Mouse (Mus musculus) layer of hippocampus, postnatal 25 days (tissue): ENCODE measurements around the gene Clec14a. TPM values are rescaled to one million over a fixed set of nuclear protein-coding genes. Genes with fewer than 3 reads are reported as not detected.
"Not testable (repeated sequence)": the region's sequence is repeated elsewhere in the genome, so short reads cannot be mapped to it uniquely, and the experiment has no call there.

ENCODE experiments used
- DNase-seq, 2 experiments: peaks; one replicate each; pipeline ENCODE4 v3.0.0; 2022; ENCODE audit warnings: mixed read lengths in 2 of 2, low spot score in 1 of 2; ENCODE audit errors: extremely low spot score in 1 of 2
- total RNA-seq, 2 experiments: library from RNA; stranded (reverse); gene quantifications; 2 replicates each; pipeline ENCODE4 v1.2.3; 2021

Clec14a gene
- 1 to 10 TPM; 2.2 to 3.7 TPM for total RNA-seq

DNA sequence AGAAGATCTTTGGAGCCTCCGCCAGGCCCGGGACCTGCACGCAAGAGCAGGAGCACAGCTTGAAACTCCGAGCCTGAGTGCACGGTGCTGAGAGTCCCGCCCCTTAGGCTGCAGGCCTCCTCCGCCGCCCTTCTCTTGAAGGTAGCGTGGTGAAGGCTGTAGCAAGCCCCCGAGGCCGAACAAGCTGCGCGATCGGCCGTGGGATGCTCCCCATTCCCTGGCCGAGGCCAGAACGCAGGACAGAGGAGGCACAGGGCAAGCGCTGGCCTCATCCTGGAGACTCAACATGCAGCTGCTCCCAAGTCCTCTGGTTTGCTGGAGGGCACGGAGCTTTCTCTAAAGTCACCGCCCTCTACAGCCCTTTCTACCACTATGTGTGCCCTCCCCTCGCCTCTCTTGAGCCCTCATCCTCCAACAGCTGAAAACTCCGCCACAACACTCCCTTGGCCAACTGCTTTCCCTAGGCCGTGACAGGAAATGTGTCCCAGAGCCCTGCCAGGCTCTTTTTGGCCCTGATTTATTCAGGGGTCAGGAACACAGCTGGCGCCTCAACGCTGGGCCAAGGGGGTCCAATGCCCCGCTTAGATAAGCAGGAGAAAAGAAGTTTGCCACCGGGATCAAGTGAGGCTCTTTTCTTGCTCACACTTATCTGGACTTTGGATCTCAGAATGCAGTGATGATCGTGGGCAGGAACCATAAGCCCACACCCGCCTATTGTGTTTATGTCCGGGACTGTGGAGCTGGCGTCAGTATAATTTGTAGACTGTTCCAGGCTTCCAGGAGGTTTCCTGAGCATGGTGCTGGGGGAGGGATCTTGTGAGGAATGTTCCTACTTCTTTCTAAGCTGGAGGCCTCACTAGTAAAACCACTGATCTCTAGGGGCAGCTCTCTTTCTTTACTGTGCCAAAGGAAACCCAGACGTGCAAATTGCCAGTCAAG lies at the start of gene Clec14a:
TSS of gene Clec14a (minus strand) at position 728 of the 939 bp plus-strand sequence.
- DNase-seq, result peak in 1 of 2 experiments; percentile 9

DNA sequence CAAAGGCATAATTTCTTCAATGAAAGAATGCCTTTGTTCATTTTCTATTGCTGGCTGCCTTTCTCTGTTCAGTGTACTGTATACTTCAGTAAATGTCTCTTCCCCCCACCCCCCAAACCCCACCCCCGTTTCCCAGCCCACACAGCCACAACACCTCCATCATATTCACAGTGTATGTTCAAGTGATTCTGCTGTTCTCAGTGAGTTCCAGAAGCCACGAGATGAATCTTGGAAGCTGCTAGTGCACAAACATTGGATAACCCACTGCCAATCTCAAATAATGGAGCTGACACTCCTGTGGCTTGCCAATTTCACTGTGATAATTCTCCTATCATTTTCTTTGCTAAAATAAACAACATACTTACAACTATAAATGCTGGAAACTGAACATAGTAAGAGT lies 38.7 kb upstream of the Clec14a start:
- DNase-seq, result no peak

DNA sequence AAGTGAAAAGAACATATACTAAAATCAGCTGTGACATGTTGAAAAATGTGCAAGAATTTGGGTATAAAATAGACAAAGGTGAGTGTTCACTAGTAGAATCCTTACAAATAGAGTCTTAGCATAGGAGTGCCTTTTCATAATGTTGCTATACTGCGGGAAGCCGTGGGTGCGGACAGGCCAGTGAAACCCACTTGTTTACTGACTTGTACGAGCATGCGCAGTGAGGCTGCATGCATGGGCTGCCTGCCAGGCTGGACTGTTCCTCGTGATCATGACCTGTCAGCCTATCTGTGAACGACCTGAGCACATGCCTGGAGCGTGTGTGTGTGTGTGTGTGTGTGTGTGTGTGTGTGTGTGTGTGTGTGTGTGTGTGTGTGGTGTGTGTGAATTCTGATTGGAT lies 37.3 kb upstream of the Clec14a start:
- not testable (repeated sequence) for DNase-seq

DNA sequence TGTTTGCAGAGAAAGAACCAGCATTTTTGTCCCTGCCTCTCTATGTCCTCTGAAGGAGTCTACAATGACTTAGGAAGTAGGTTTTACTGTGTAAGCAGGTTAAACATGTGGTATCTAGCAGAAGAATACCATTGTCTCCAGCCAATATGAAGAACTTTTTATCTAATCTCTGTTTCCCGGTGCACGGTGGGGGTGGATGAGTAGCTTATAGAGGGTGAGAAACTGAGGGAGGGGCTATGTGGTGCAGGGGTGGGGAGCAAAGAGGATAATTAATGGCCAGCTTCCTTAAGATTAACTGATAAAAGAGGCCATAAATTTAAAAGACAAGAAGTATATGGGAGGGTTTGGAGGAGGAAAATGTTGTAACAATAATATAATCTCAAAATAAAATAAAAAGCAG lies 36.5 kb upstream of the Clec14a start:
- DNase-seq, result no peak

DNA sequence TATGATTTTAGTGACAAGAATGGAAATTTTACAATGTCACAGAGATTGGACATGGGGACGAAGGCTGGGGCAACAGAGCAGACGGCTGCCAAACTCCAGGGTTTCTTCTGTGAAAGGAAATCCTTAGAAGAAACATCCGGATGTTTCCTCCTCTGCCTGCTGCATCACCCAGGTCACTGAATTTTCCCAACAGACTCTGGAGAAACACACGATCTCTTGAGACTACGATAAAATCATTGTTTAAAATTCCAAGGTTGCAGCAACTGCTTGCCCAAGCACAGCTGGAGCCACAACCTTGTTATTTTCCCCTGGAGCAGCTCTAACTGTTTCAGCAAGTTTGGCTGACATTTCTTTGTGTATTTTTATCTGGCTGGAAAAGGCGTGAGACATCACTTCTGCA lies 27.9 kb upstream of the Clec14a start:
- no peak for DNase-seq

DNA sequence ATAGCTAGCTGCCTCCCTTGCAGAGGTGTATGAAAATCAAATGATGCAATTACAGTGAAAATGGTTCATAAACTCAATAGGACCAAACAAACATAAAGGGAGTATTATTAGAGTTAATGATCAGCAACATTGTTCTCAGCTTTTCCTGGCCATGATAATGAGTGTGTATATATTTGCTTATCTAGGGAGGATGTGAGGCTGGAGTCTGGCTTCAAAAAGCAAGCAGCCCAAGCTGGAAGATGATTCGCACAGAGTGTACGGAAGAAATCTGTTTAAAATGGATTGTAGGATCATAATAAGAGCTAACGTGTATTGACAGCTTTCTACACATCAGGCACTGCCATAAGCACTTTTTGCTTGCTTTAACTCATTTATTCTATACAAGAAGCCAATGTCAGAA lies 16.8 kb upstream of the Clec14a start:
- no peak for DNase-seq

DNA sequence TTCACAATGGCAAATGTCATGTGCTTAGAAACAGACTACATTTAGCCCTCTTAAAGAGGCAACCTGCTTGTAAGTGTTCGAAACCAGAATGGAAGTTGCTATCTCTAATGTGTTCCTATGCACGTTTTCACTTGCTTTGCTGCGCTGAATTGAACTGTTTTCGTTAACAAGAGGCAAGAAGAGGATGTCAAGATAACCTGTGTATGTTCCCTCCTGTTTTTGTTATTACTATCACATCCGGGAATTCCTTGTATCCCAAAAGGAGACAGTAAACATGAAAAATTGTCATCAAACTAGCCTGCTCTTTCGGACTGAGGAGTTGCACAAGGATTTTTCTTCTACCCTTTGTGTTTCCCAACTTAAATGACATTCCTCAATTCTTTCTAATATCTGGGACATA lies 1.4 kb upstream of the Clec14a start:
- DNase-seq, result no peak

DNA sequence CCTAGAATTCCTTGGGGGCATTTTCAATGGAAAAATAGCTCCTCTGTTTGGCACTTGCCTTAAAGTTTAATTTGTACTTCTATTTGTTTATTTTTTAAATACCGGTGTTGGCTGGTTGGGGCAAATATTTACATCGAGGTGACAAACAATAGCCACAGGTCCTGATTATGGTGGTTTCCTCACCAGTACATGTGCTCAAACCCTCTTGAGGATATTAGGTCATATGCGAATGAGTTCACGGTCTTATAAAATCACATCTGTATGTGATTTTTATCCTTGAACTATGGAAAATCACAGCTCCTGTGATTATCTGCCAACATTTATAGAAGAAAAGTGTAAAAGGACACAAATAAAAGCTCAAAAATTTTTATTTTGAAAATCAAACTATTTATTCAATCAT lies 415 bp upstream of the Clec14a start:
- DNase-seq, result no peak

DNA sequence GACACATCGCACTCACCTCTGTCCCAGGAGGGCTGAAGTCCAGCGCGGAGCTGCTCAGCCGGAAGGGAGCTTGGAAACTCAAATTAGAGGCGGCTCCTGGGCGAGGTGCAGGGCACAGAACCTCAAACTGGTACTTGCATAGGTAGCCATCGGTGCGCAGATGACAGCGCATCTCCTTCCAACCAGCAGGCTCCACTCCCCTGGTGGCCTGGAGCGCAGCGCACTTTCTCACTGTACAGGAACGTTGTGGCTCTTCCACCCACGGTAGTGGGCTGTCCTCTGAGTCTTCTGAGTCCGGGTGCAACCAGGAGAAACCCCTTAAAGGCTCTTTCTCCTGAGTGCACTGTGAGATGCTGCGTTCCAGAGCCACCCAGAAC lies 916 bp downstream of the Clec14a start:
- DNase-seq, result peak; percentile 3 to 30

DNA sequence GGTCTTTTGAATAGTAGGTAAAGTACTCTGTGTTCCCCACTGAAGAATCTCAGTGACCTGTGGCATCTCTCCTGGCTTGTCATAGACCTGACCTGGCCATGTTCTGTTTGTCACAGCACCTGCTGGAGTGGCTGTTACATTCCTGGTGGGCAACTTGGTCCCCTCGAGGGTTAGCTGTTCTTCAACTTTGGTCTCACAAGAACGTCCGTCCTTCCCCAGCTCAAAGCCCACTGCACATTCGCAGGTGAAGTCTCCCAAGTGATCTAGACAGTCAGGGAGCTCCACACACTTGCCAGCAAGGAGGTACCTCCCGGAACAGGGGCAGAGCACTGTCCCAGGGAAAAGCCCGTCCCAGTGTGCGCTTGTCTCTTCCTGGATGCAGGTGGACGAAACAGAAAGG lies 1.3 kb downstream of the Clec14a start:
- DNase-seq, result no peak

DNA sequence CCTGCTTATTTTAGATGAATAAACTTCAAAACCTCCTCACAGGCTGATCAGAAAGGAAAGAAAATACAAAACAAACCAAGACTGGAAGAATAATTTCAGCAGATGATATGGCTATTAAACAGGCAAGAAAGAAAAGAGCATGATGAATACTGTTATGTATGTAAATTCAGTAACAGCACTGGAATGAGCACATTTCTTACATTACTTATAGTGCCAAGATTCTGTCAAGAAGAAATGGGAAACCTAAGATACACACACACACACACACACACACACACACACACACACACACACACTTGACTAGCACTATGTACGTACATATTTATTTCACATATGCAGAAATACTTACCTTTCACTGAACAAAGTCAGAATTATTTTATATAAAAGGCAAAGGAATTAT lies 17.2 kb downstream of the Clec14a start:
- no peak for DNase-seq

DNA sequence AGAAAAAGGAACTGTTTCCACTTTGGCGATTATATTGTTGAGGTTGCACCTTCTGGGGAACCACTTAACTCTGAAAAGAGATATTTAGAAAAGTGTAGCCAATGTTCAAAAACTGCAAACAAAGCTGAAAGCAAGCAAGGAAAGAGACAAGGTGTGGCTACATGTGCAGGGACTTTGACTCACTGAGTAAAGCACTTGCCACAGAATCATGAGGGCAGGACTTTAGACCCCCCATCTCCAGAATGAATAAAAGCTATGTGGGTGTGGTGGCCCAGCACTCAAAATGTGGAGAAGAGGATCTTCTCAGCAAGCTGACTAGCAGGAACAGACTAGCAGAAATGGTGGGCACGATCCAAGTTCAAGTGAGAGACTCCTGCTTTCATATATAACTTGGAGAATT lies 36.6 kb downstream of the Clec14a start:
- DNase-seq, result no peak

DNA sequence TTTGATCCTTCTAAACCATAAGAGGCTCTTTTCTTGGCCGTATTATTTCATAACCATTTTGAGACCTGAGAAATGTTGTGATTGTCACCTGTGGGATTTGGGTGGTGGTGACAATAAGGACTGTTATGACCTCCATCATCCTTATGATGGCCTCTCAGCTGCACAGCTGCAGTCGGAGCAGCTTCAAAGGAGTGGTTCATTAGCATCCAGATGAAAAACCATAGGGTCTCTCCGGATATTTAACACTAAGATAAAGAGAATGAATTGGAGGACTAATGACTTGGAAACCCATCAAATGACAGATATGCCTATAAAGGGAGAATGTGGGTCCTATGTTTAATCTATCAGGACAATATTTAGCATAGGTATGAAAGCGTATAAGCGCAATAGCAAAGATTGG lies 43.4 kb downstream of the Clec14a start:
- DNase-seq, result no peak

DNA sequence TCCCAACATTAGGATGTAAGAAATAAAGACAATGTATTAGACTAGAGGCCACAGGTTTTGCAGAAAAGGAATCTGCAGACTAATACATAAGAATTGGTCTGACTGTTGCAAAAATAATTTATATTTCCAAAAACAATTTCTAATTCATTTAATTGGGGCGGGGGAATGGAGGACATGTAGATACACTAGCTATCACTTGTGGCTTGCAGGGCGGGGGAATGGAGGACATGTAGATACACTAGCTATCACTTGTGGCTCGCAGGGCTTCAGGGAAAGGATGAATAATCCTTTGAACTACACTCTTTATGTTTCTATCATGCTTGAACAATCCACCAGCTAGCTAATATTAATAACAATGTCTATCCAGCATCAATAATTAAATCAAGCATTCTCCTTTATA lies 50.0 kb downstream of the Clec14a start:
- DNase-seq, result no peak

DNA sequence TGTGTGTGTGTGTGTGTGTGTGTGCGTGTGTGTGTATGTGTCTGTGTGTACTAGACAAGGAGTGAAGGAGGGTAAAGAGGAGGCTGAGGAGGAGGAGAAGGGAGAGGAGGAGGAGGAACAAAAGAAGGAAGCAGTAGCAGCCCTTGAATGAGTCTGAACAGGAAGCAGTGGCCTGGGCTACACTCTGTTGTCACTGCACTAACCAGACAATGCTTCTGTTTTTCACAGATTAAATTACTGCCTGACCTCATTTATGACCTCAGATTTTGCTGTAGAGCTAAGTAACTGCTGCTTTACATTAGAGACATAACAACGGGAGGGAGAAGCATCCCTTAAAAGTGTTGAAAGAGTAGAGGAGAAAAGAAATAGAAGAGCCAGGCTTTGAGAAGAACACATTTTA lies 52.9 kb downstream of the Clec14a start:
- no peak for DNase-seq

Other genes with a start within 250 kb of the Clec14a start
- 10 to 100 TPM; 29.1 to 34.2 TPM for gene Sstr1, start 57.5 kb downstream of the Clec14a start, total RNA-seq